8 mouse cellular contexts compared by ENCODE assay signal in the genomic region with DNA sequence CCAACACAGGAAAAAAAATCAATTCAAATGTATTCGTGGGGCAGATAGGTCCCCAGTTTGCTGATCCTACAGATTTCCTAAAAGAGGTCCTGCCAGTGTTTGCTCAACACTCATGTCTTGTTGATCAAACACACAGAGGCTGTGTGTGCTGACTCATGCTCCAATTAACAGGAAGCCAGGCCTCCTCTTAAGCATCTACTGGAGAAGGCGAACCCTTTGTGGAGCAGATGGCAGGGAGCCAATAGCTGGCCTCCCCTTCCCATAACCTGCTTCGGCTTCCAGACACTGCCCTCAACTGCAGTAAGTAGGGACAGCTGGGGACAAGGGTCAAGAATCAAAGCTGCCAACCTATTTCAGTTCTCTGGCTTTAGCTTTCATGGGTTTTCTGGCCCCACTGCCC. TPM values are rescaled to one million over a fixed set of nuclear protein-coding genes. Genes with fewer than 3 reads are reported as not detected.
DNase-seq lines count a peak whose midpoint lies in the region; ATAC-seq lines count a peak whose summit lies in the region.

No protein-coding gene starts in this region.

- peak overlapping the region; percentile 19 for H3K27ac ChIP-seq in hindbrain, embryonic 15.5 days (replicated peaks)
- no peak overlapping the region for H3K27ac ChIP-seq in liver, embryonic 16.5 days (ENCODE audit: low read length)

- H3K36me3 ChIP-seq in hindbrain, embryonic 15.5 days, result no peaks in the 10 kb centered on the region
- H3K36me3 ChIP-seq in liver, embryonic 16.5 days (ENCODE audit: control insufficient read depth, insufficient read depth), result no peaks in the 10 kb centered on the region

- 0 out of 2 replicates have a peak, but pooled peaks have one; percentile 54 for ATAC-seq in hindbrain, embryonic 15.5 days (ENCODE audit: low FRiP score, low read depth)
- ATAC-seq in liver, embryonic 16.5 days (ENCODE audit: low read depth), result peak; percentile 45; the same call in 1 of the 2 replicates

- H3K4me2 ChIP-seq in hindbrain, embryonic 15.5 days, result no peak overlapping the region
- no peak overlapping the region for H3K4me2 ChIP-seq in liver, embryonic 16.5 days (ENCODE audit: low read depth, low read length)

- 46% methylated on average over 3 of the region's 3 CpGs for WGBS in hindbrain, embryonic 15.5 days
- 28% methylated on average over 3 of the region's 3 CpGs for WGBS in liver, embryonic 16.5 days (ENCODE audit: insufficient replicate concordance)

- no peak overlapping the region for H3K9ac ChIP-seq in hindbrain, embryonic 15.5 days
- no peak overlapping the region for H3K9ac ChIP-seq in liver, embryonic 16.5 days (ENCODE audit: low read depth, low read length)

- no peaks in the 10 kb centered on the region for H3K9me3 ChIP-seq in hindbrain, embryonic 15.5 days
- peaks cover 4% of the 10 kb centered on the region; the same call in 1 of the 2 replicates for H3K9me3 ChIP-seq in liver, embryonic 16.5 days (replicated peaks; ENCODE audit: control insufficient read depth, low read length)

- peak; percentile 28 for DNase-seq in adrenal gland, adult 2 months
- no peak for DNase-seq in adrenal gland, adult 8-10 months
- peak; percentile 34 for DNase-seq in right cerebral cortex, postnatal 14 days
- no peak for DNase-seq in right cerebral cortex, adult 18-20 months
- peak; percentile 91 for DNase-seq in retina, postnatal 1 day
- DNase-seq in layer of hippocampus, adult 9-10 months (ENCODE audit: low spot score), result no peak

- no peaks in the 10 kb centered on the region for H3K27me3 ChIP-seq in hindbrain, embryonic 15.5 days
- no peaks in the 10 kb centered on the region for H3K27me3 ChIP-seq in liver, embryonic 16.5 days (ENCODE audit: control insufficient read depth, insufficient read depth, low read depth, low read length)

- H3K4me1 ChIP-seq in hindbrain, embryonic 15.5 days (replicated peaks), result peaks cover 34% of the 10 kb centered on the region
- H3K4me1 ChIP-seq in liver, embryonic 16.5 days (ENCODE audit: control insufficient read depth, low read depth, low read length), result no peaks in the 10 kb centered on the region

- no peak overlapping the region for H3K4me3 ChIP-seq in hindbrain, embryonic 15.5 days
- no peak overlapping the region for H3K4me3 ChIP-seq in liver, embryonic 16.5 days (ENCODE audit: low read depth, low read length)

RNA-seq across cellular contexts. Expression of a gene that starts 58.1 kb away (rescaled TPM):
- 10 to 100 TPM; 14.7 to 21.4 TPM for total RNA-seq in adrenal gland, adult 2 months (2021)
- 7.3 and 9.1 TPM in 2 replicates for polyA plus RNA-seq in adrenal gland, adult 2 months (2012; rRNA removed)
- 10 to 100 TPM; 13.9 to 22.5 (median 18.3) TPM for total RNA-seq in adrenal gland, adult 8-10 months (2022)
- polyA plus RNA-seq in hindbrain, embryonic 15.5 days (2015; fragmentation: Nextera tagmentation; extraction: Ambion mirVana), result 4.7 and 5.2 TPM in 2 replicates
- 0.36 and 0.54 TPM in 2 replicates for polyA plus RNA-seq in liver, embryonic 16.5 days (2015; fragmentation: Nextera tagmentation; extraction: Ambion mirVana)

Comparison
In these comparisons a context has a peak if more than half of its experiments do, and no peak if none do; other contexts are left out.
1. DNase-seq: peak in adrenal gland, adult 2 months (single experiment), right cerebral cortex, postnatal 14 days (single experiment) and retina, postnatal 1 day (single experiment); none in adrenal gland, adult 8-10 months (single experiment), right cerebral cortex, adult 18-20 months (single experiment) and layer of hippocampus, adult 9-10 months (single experiment).